Mouse (Mus musculus) induced T-regulatory cell, adult 2 months (primary cell): ENCODE results near the gene Nipsnap1.

Experiments
- DNase-seq: peaks from one replicate; pipeline ENCODE4 v3.0.0-alpha.2; 2012; ENCODE audit warnings: low read depth

The Nipsnap1 gene

DNA sequence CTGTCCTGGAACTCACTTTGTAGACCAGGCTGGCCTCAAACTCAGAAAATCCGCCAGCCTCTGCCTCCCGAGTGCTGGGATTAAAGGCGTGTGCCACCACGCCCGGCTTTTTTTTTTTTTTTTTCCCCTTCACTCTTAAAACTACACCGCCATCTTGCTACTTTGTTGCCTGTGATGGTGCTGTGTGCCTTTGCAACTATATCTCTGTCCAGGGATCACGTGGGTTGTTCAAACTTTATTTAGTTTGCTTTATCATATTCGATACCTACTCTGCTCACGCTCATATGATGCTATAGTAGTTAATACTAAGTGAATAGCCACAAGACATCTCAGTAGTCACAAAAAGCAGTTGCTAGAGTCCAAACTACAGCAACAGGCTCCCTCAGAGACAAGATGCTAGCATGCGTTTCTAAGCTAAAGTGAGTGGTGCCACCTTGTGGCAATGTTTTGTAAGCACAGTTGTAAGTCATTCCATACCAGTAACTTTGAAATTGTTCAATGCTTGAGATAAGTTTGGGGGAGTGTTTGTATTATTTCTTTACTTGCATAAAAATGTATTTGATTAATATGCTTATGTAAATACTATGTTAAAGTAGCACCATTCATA lies 8.0 kb upstream of the Nipsnap1 start:
- peak; percentile 88 for DNase-seq

DNA sequence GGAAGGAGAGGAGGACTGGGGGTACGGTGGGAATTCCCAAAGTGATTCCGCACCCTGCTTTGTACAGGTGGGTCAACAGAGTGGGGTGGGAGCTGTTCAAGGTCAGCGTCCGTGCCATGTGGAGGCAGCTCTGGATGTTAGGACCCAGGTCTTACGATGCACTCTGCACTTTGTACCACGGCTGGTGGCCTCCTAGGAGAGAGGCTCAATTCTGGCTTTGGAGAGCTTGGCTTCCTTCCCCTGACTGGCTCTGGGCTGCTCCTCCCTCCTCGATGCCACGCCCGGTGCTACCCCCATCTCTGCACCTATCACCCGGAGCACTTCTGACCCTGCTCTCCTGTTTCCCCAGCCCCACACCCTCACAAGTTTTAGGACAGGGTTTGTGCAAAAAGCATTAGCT lies 800 bp downstream of the Nipsnap1 start:
- DNase-seq, result peak; percentile 25

DNA sequence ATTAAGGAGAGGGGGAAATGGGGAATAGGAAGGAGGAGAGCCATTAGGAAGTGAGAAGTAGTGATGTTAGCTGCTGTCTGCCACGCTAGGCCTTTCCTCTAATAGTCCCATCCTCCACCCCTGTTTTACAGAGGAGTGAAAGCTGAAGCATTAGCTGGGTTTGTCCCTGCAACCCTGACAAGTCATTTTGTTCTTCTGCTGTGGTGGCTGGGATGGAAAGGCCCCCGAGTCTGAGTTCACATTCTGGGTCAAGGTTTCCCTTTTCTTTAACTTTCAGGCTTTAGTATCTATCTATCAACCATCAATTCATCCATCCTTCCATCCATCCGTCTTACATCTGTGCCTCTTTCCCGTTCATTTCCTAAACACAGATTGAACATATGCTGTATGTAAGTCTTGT lies 7.3 kb downstream of the Nipsnap1 start:
- no peak for DNase-seq

DNA sequence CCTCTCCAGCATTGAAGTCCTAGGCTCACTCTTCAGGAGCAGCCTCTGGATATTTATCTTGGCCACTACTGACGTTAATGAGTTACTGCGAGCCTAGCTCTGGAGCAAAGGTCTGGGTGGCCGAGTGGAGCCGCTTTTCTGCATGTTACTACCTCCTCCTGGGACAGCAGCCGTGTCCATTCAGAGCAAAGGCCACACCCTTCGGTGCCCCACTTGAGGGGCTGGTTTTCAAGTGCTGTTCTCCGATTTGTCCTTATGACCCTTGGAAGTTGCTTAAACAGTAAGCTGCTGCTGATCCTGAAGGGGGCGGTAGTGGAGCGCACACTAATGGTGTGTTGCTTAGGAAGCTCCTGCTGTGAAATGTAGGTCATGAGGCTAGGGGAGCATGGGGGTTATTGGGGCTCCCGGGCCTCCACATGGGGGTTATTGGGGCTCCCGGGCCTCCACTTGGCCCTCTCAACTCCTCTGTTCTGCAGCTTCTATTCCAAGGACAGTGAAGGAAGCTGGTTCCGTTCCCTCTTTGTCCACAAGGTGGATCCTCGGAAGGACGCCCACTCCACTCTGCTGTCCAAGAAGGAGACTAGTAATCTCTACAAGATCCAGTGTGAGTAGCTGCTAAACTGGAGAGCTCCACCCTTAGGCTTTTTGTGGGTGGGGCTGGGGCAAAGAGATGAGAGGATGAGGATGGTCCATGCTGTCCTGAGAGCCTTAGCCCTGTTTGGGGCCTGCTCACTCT lies 9.3 kb downstream of the Nipsnap1 start:
- DNase-seq, result no peak

DNA sequence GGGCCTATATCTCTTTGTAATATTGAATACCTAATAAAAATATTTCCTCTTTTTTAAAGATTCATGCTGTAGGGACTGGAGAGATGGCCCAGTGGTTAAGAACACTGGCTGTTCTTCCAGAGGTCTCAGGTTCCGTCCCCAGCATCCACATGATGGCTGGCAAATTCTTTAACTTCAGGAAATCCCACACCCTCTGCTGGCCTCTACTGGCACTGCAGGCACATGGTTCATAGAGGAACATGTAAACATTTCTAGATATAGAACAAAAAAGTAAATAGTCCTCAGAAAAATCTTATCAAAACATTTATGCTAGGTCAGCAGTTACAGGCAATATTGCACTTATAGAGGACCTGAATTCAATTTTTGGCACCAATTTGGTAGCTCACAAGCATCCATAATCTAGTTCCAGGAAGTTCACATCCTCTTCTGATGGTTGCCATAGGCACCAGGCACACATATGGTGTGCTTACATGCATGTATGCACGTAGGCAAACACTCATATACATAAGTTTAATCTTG lies 11.7 kb downstream of the Nipsnap1 start:
- DNase-seq, result peak; percentile 78

DNA sequence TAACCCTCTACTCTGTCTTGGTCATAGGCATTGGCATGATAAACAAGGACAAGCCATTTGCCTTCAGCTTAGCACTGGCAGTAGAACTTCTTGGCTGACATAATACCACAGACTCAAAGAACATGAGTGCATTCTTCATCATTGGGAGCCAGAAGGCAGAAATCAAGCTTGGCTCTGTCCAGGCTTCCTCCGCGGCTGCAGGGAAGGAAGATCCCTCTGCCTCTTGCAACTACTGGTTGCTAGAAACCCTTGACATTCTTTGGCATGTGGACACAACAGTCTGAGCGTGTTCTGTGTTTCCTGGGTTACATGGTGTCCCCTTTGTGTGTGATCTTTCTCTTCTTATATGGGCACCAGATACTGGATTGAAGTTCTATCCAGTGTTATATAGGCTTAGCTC lies 13.2 kb downstream of the Nipsnap1 start:
- DNase-seq, result no peak

DNA sequence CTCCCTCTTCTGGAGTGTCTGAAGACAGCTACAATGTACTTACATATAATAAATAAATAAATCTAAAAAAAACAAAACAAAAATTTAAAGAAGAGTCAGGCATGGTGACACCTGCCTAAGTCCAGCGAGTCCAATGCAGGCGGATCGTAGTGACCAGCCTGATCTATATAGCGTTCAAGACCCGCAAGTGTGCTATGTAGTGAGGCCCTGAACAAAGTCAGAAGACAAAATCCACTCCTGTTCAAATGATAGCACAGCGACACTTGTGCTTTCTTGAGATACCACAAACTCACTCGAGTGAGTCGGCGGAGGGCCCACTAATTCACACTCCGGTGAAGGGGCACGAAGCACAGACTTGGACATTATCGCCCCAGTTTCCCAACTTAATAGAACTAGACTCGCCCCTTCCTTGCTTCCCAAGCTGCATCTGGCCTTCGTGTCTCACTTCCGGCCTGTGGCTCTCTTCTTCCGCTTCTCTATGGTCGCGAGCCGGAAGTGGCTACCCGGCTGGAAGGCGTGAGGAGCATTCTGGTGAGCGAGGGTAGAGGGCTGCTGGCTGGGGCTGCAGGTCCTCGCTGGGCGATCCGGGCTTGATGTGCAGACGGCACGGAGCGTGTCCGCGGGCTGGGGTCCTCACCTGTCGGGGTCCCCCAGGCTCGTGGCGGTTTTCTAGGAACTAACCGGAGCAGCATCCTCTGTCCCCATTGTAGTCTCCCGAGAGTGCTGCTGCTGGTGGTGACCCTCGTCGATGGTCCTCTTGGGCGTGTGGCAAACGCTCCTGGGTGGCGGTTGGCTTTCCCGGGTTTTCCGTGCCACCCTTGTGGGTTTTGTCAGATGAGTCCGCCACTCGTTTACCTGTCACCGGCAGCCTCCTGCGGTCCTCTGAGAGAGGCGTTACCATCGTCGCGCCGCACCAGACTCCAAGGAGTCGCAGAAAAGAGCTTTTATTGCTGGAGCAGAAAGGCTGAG lies 21.4 kb downstream of the Nipsnap1 start, which contains the start of gene Thoc5:
TSS of gene Thoc5 (plus strand) at position 473 of the 969 bp plus-strand sequence.
- DNase-seq, result peak; percentile 90

DNA sequence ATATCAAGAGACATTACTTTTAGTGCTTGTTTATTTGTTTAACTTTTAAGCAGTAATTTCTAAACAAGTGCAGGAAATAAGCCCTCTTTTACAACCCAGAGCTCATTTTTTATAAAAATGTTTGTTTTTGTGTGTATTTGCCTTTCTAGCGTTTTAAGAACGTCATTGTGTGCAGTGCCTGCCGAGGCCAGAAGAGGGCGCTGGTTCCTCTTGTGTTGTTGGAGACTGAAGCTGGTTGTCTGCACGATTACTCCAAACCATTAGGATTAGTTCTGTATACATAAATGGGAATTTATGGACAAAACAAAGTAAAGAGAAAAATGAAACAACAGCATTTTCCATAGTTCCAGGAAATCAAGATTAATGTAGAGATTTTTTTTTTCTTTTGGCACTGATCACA lies 26.7 kb downstream of the Nipsnap1 start:
- DNase-seq, result peak; percentile 66

DNA sequence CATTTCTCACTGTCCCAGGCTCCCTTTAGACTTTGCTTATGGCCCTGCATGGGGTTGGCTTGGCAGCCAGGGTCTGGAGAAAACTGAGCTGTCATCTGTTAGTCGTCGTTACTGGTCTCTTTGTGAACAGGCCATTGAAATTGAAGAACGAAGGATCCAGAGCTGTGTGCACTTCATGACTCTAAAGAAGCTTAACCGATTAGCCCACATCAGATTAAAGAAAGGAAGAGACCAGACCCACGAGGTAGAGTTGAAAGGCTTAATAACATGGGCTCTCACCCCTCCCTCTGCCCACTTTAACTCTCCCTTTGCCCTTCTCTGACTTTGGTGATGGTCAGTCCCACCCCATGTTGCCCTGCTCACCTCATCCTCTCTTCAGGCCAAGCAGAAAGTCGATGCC lies 28.2 kb downstream of the Nipsnap1 start:
- DNase-seq, result no peak

DNA sequence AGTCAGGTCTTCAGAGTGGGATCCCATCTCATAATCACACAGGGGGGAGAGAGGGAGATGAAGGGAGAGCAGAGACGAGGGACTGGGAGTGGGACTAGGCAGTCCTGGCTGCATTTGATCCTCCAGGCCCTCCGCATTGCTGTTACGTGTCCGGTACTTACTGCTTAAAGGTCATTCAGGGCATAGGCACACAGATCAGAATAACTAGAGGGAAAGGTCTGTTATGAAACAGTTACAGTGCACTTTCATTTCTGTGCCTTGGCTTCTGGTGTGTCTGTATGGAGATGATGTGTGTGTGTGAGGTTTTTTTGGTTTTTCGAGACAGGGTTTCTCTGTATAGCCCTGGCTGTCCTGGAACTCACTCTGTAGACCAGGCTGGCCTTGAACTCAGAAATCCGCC lies 32.5 kb downstream of the Nipsnap1 start:
- no peak for DNase-seq

DNA sequence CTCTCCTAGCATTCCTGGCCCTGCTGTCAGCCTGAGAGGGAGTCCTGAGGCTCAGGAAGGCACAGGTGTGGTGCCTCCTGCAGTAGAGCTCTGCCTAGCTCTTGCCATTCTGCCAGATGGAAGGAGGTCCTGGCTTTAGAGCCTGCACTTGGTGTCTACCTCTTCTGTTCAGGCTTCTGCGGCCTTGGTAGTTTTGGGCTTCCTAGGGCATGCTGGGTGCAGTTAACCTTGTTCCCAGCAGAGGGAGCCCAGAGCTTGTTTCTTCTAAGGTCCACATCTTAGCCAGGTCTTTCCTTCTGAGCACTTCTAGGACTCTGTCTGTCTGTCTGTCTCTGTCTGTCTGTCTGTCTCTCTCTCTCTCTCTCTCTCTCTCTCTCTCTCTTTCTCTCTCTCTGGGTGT lies 42.3 kb downstream of the Nipsnap1 start:
- DNase-seq, result peak; percentile 79

DNA sequence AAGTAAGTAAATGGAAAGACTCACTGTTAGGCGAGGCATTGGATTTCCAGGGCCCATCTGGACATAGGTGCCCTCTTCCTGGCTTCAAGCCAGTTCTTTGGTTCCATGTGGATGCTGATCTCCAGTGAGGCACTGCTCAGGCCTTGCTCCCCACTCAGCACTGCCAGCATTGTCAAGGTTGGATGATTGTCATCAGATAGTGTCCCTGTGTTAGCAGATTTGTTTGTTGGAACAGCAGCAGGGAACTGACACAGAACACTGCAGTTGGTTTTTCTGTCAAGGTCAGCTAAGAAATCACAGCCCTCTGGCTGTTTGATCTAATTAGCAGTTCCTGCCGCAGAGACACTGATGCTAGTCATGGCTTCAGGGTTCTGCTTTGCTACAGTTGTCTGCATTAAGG lies 47.5 kb downstream of the Nipsnap1 start:
- no peak for DNase-seq

DNA sequence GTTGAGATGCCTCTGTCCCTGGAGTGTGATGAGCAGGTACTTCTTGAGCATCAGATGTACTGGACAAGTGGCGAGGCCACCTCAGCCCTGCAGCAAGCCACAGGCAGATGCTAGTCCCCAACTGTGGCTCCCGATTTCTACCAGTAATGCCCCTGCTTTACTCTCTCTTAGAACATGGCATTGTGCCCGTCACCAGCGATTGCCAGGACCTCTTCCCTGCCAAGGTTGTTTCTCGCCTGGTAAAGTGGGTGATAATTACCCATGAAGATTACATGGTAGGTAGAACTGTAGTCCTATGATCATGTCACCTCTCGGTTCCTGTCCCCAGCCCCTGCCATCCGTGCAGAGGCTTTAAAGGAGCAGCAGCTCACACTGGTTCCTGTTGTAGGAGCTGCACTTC lies 48.0 kb downstream of the Nipsnap1 start:
- no peak for DNase-seq

DNA sequence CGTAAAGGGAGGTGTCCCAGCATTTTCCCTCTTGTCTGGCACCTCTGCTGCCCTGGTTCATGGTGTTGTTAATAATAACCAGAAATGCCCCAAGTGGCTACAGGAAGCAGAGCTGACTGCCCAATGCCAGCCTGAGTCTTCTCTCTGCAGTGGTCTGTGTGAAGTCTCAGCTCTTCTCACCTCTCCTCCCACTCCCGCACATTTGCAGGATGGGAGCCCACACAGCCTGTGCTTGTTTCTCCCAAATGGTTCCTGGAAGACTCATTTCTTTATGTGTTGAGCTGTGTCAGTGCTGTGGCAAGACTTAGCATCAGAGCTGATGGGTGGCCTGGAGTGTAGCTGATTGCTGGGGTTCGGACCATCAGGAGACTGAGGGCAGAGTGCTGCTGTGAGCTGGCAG lies 53.5 kb downstream of the Nipsnap1 start:
- no peak for DNase-seq

DNA sequence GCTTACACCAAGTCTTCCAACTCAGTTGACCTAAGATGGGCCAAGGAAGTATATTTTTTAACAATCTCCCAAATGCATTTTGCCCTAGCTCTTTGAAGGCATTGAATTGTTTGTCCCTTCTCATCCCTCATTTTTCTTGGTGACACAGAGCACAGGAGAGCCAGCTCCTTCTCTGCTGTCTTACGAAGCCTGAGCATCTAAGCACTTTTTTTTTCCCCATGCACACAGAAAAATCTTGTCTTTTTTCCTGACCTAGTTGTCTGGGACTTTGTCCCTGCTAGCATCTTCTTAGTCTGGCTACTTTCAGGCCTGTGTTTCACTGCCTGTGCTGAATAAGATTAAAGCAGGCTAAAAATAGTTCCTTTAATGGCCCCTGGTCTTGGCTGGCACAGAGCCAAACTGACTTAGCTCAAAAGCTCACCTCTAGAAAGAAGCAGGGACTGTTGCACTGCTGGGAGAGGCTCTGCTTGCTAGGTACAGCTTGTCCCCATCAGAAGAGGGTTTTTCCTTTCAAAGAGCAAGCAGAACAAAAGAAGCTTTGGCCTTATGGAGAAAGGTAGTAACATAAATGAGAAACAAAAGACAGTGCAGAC lies 57.4 kb downstream of the Nipsnap1 start:
- no peak for DNase-seq

DNA sequence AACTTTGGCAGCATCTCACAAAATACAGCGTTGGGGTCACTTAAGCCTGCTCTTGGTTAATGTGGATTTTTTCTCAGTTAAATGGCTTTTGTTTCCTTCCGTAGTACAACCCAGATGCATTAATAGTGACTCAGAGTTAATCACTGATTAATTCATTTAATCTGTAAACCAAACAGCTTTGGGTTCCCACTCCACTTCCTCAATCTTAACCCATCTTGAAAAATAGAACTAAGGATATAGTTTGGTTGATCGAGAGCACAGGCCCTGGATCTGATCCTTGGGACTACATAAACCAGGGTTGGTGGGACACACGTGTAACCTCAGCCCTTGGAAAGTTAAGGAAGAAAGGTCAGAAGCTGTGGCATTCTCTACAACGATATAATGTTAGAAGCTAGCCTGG lies 62.5 kb downstream of the Nipsnap1 start:
- DNase-seq, result no peak
